ENCODE assay signal across 18 mouse cellular contexts in the genomic region with DNA sequence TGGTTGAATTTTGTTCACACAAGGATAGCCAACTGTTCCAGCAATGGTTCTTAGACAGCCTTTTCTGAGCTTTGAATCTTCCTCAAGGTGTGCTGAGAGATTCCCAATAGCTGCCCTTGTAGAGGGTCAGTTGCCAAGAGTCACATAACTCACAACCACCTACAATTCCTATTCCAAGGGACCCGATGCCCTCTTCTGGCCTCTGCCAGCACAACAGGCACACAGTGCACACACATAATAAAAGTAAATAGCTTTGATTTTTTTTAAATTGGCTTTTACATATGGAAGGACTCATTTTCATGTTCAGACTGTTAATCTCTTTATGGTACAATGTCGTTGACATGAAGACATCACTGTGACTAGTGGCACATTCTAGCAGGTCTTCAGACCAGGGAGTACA.
A peak's percentile ranks its signal among the peaks of the same experiment; 100 is the strongest.
DNase-seq lines count a peak whose midpoint lies in the region; ATAC-seq and TF ChIP-seq lines count a peak whose summit lies in the region.
"Had no signal": no experiment of that assay in that cellular context is flagged by ENCODE, and none has a peak within 500 bp of the region (broad histone marks: within the 10 kb centered on the region; RNA-seq: fewer than 3 reads in every experiment).

No protein-coding gene starts in this region.

- no peaks in the 10 kb centered on the region for H3K4me1 ChIP-seq in kidney, adult 2 months (ENCODE audit: control insufficient read depth, insufficient read depth, low read length)
- no peaks in the 10 kb centered on the region for H3K4me1 ChIP-seq in lung, postnatal 0 days (ENCODE audit: insufficient read depth, low read depth, low read length)
- H3K4me1 ChIP-seq: heart, embryonic 15.5 days; limb, embryonic 15.5 days; neural tube, embryonic 12.5 days had no signal

- no peak overlapping the region for H3K27ac ChIP-seq in kidney, adult 2 months (ENCODE audit: insufficient read depth, low read depth, low read length)
- no peak overlapping the region for H3K27ac ChIP-seq in lung, postnatal 0 days (ENCODE audit: low read length)
- H3K27ac ChIP-seq: embryonic facial prominence, embryonic 10.5 days; forebrain, embryonic 10.5 days; heart, embryonic 15.5 days; hindbrain, embryonic 15.5 days; limb, embryonic 15.5 days; neural tube, embryonic 12.5 days had no signal

- H3K4me3 ChIP-seq in kidney, adult 2 months (ENCODE audit: insufficient read depth, low read depth, low read length) = no peak overlapping the region
- no peak overlapping the region for H3K4me3 ChIP-seq in lung, postnatal 0 days (ENCODE audit: low read depth, low read length)
- H3K4me3 ChIP-seq: embryonic facial prominence, embryonic 10.5 days; forebrain, embryonic 10.5 days; heart, embryonic 15.5 days; hindbrain, embryonic 15.5 days; limb, embryonic 15.5 days; neural tube, embryonic 12.5 days had no signal

- no peak for ATAC-seq in lung, postnatal 0 days
- ATAC-seq in megakaryocyte-erythroid progenitor cell, adult 5-6 weeks (replicated peaks; ENCODE audit: low FRiP score, low TSS enrichment, poor library complexity, severe bottlenecking) = 0 out of 2 replicates have a peak, but pooled peaks have one; percentile 37

- no peak for TF ChIP-seq EP300 in lung, postnatal 0 days (IDR thresholded peaks at IDR 0.05)

- TF ChIP-seq CTCF in kidney, adult 2 months (conservative IDR thresholded peaks at IDR 0.05; ENCODE audit: insufficient read depth, insufficient read length, low read depth, low read length) = peak; percentile 45
- peak; percentile 42 for TF ChIP-seq CTCF in lung, postnatal 0 days (IDR thresholded peaks at IDR 0.05)

- no peak overlapping the region for H3K9ac ChIP-seq in lung, postnatal 0 days (replicated peaks; ENCODE audit: low read depth)
- H3K9ac ChIP-seq: heart, embryonic 15.5 days; hindbrain, embryonic 15.5 days; limb, embryonic 15.5 days; neural tube, embryonic 12.5 days had no signal

- H3K36me3 ChIP-seq in kidney, adult 2 months (ENCODE audit: control insufficient read depth, insufficient read depth, low read length) = 0 out of 2 replicates have a peak, but pooled peaks cover 1% of the 10 kb centered on the region
- 0 out of 2 replicates have a peak, but pooled peaks cover 3% of the 10 kb centered on the region for H3K36me3 ChIP-seq in lung, postnatal 0 days (ENCODE audit: insufficient read depth, low read length)

- no peaks in the 10 kb centered on the region for H3K9me3 ChIP-seq in lung, postnatal 0 days (ENCODE audit: low read length)
- H3K9me3 ChIP-seq: heart, embryonic 15.5 days; limb, embryonic 15.5 days had no signal

- H3K4me2 ChIP-seq in lung, postnatal 0 days (replicated peaks; ENCODE audit: low read depth, low read length) = no peak overlapping the region
- H3K4me2 ChIP-seq: heart, embryonic 15.5 days; hindbrain, embryonic 15.5 days; limb, embryonic 15.5 days; midbrain, embryonic 11.5 days; neural tube, embryonic 12.5 days had no signal

- DNase-seq in kidney, adult 2 months = peak; percentile 15
- DNase-seq in kidney, adult 18-20 months = no peak
- DNase-seq in lung, postnatal 0 days (ENCODE audit: low spot score) = no peak
- DNase-seq in lung, postnatal 25 days (ENCODE audit: low spot score) = no peak
- DNase-seq in adipocyte (ENCODE audit: low spot score) = peak; percentile 12
- DNase-seq in left cerebral cortex, adult 11 months (ENCODE audit: low spot score) = no peak
- DNase-seq: adrenal gland, adult 2 months; gastrocnemius, postnatal 10 days; layer of hippocampus, adult 9-11 months; thymus, adult 2 months had no signal

- no peaks in the 10 kb centered on the region for H3K27me3 ChIP-seq in kidney, adult 2 months (replicated peaks; ENCODE audit: control insufficient read depth, insufficient read depth, low read length)
- H3K27me3 ChIP-seq in lung, postnatal 0 days (replicated peaks; ENCODE audit: insufficient read depth, low read length) = no peaks in the 10 kb centered on the region
- H3K27me3 ChIP-seq: heart, embryonic 15.5 days; hindbrain, embryonic 15.5 days; limb, embryonic 15.5 days; neural tube, embryonic 12.5 days had no signal

- TF ChIP-seq POLR2A in kidney, adult 2 months (IDR thresholded peaks at IDR 0.05; ENCODE audit: low read depth, low read length) = no peak

- 86% methylated on average over 2 of the region's 2 CpGs for WGBS in kidney, adult 2 months
- 91% methylated on average over 2 of the region's 2 CpGs for WGBS in lung, postnatal 0 days

Comparison
In these comparisons a context has a peak if more than half of its experiments do, and no peak if none do; other contexts are left out.
1. DNase-seq: peak in kidney, adult 2 months (single experiment) and adipocyte (single experiment); none in kidney, adult 18-20 months (single experiment), lung, postnatal 0 days (single experiment), lung, postnatal 25 days (single experiment) and left cerebral cortex, adult 11 months (single experiment).